In the genomic region with DNA sequence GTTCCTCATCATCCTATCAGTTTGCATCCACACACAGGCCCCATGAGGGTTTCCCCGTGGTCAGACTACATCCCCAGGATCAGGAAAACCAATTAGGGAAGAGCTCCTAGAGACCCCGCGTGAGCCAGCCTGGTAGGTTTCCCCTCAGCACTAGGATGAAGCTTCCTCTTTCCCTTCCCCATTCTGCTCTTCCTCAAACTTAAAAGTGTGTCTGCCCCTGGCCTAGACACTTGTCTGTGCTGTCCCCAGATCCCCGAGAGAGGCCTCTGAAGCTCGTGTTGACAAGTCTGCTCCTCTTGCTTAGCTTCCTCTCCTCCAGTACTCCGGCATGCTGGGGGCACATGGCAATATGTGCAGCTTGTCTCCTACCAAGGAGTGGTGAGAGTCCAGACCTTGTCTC, we compare ENCODE assay signal across 23 mouse cellular contexts. TPM values are rescaled to one million over a fixed set of nuclear protein-coding genes. Genes with fewer than 3 reads are reported as not detected.
A peak's percentile ranks its signal among the peaks of the same experiment; 100 is the strongest.
DNase-seq lines count a peak whose midpoint lies in the region; ATAC-seq and TF ChIP-seq lines count a peak whose summit lies in the region.
"Had no signal": no experiment of that assay in that cellular context is flagged by ENCODE, and none has a peak within 500 bp of the region (broad histone marks: within the 10 kb centered on the region; RNA-seq: fewer than 3 reads in every experiment).

No protein-coding gene starts in this region.

- no peak for DNase-seq in embryonic facial prominence, embryonic 10.5 days (ENCODE audit: low spot score)
- peak; percentile 34 for DNase-seq in lung, postnatal 25 days (ENCODE audit: low spot score)
- DNase-seq in lung, postnatal 0 days (ENCODE audit: low spot score) = no peak
- no peak for DNase-seq in kidney, adult 18-20 months
- DNase-seq in left cerebral cortex, postnatal 14 days (ENCODE audit: low spot score in 2 of 2) = no peak
- DNase-seq: cerebellum, adult 11 months; gastrocnemius, postnatal 25 days; lung, embryonic 14.5 days; thymus, adult 18-20 months had no signal

- H3K4me2 ChIP-seq in embryonic facial prominence, embryonic 13.5 days = no peak overlapping the region
- H3K4me2 ChIP-seq in lung, postnatal 0 days (replicated peaks; ENCODE audit: low read depth, low read length) = no peak overlapping the region
- H3K4me2 ChIP-seq: heart, embryonic 12.5 days; kidney, embryonic 15.5 days; lung, embryonic 14.5 days; midbrain, embryonic 12.5 days had no signal

- no peak for TF ChIP-seq POLR2A in bone marrow, adult 2 months (IDR thresholded peaks at IDR 0.05; ENCODE audit: borderline replicate concordance, control insufficient read depth, low read depth, low read length)

- peaks cover 17% of the 10 kb centered on the region for H3K4me1 ChIP-seq in embryonic facial prominence, embryonic 13.5 days
- H3K4me1 ChIP-seq in embryonic facial prominence, embryonic 10.5 days = peaks cover 19% of the 10 kb centered on the region
- H3K4me1 ChIP-seq in lung, postnatal 0 days (ENCODE audit: insufficient read depth, low read depth, low read length) = peaks cover 14% of the 10 kb centered on the region
- H3K4me1 ChIP-seq in bone marrow, adult 2 months (ENCODE audit: control insufficient read depth, insufficient read depth, low read length) = peaks cover 3% of the 10 kb centered on the region; the same call in 1 of the 2 replicates

- no peak overlapping the region for H3K27ac ChIP-seq in embryonic facial prominence, embryonic 13.5 days
- H3K27ac ChIP-seq in embryonic facial prominence, embryonic 10.5 days (replicated peaks) = no peak overlapping the region
- no peak overlapping the region for H3K27ac ChIP-seq in lung, postnatal 0 days (ENCODE audit: low read length)
- H3K27ac ChIP-seq in bone marrow, adult 2 months (ENCODE audit: control insufficient read depth, insufficient read depth, low read depth, low read length, poor library complexity) = peak overlapping the region; percentile 11; the same call in 1 of the 2 replicates
- H3K27ac ChIP-seq: hindbrain, embryonic 10.5 days; kidney, embryonic 15.5 days; midbrain, embryonic 12.5 days had no signal

- ATAC-seq in embryonic facial prominence, embryonic 13.5 days (ENCODE audit: insufficient number of reproducible peaks, insufficient read depth, low FRiP score, low TSS enrichment, low read depth) = no peak
- ATAC-seq in lung, postnatal 0 days = no peak
- peak; percentile 45 for ATAC-seq in megakaryocyte, adult 5-6 weeks (ENCODE audit: poor library complexity, severe bottlenecking)

- WGBS in embryonic facial prominence, embryonic 13.5 days = 88% methylated on average over 6 of the region's 6 CpGs
- 88% methylated on average over 6 of the region's 6 CpGs for WGBS in embryonic facial prominence, embryonic 10.5 days
- WGBS in lung, postnatal 0 days = 80% methylated on average over 6 of the region's 6 CpGs
- 28% methylated on average over 6 of the region's 6 CpGs for WGBS in bone marrow, adult 2 months

- TF ChIP-seq CTCF in lung, postnatal 0 days (IDR thresholded peaks at IDR 0.05) = no peak
- TF ChIP-seq CTCF in bone marrow, adult 2 months (IDR thresholded peaks at IDR 0.05; ENCODE audit: control insufficient read depth, insufficient read depth, low read length) = no peak

- H3K9ac ChIP-seq in embryonic facial prominence, embryonic 13.5 days = 0 out of 2 replicates have a peak overlapping the region, but pooled peaks have one; percentile 27
- H3K9ac ChIP-seq in lung, postnatal 0 days (replicated peaks; ENCODE audit: low read depth) = no peak overlapping the region
- H3K9ac ChIP-seq: heart, embryonic 12.5 days; kidney, embryonic 15.5 days; lung, embryonic 14.5 days; midbrain, embryonic 12.5 days had no signal

- intact Hi-C loops in left cerebral cortex, postnatal 14 days (cut with DNase I) = no loop called here

- no peak for TF ChIP-seq EP300 in lung, postnatal 0 days (IDR thresholded peaks at IDR 0.05)

- H3K27me3 ChIP-seq in embryonic facial prominence, embryonic 13.5 days = no peaks in the 10 kb centered on the region
- H3K27me3 ChIP-seq in embryonic facial prominence, embryonic 10.5 days (replicated peaks; ENCODE audit: low read depth, poor library complexity, severe bottlenecking) = no peaks in the 10 kb centered on the region
- H3K27me3 ChIP-seq in lung, postnatal 0 days (replicated peaks; ENCODE audit: insufficient read depth, low read length) = no peaks in the 10 kb centered on the region
- H3K27me3 ChIP-seq: heart, embryonic 12.5 days; kidney, embryonic 15.5 days; midbrain, embryonic 12.5 days had no signal

- H3K36me3 ChIP-seq in embryonic facial prominence, embryonic 13.5 days = peaks cover 66% of the 10 kb centered on the region
- peaks cover 72% of the 10 kb centered on the region for H3K36me3 ChIP-seq in embryonic facial prominence, embryonic 10.5 days (replicated peaks)
- H3K36me3 ChIP-seq in lung, postnatal 0 days (ENCODE audit: insufficient read depth, low read length) = peaks cover 20% of the 10 kb centered on the region

- H3K4me3 ChIP-seq in embryonic facial prominence, embryonic 13.5 days = no peak overlapping the region
- no peak overlapping the region for H3K4me3 ChIP-seq in embryonic facial prominence, embryonic 10.5 days
- no peak overlapping the region for H3K4me3 ChIP-seq in lung, postnatal 0 days (ENCODE audit: low read depth, low read length)
- H3K4me3 ChIP-seq in bone marrow, adult 2 months (replicated peaks; ENCODE audit: control insufficient read depth, low read depth, low read length) = no peak overlapping the region
- H3K4me3 ChIP-seq: heart, embryonic 12.5 days; hindbrain, embryonic 10.5 days; kidney, embryonic 15.5 days; midbrain, embryonic 12.5 days had no signal

- H3K9me3 ChIP-seq in embryonic facial prominence, embryonic 13.5 days = no peaks in the 10 kb centered on the region
- no peaks in the 10 kb centered on the region for H3K9me3 ChIP-seq in embryonic facial prominence, embryonic 10.5 days
- no peaks in the 10 kb centered on the region for H3K9me3 ChIP-seq in lung, postnatal 0 days (ENCODE audit: low read length)
- H3K9me3 ChIP-seq: heart, embryonic 12.5 days; hindbrain, embryonic 10.5 days; kidney, embryonic 15.5 days; midbrain, embryonic 12.5 days had no signal

RNA-seq across cellular contexts. Expression of a gene that starts 3.1 kb away (rescaled TPM):
- polyA plus RNA-seq in embryonic facial prominence, embryonic 13.5 days (2015; fragmentation: Nextera tagmentation; extraction: Ambion mirVana) = 21.9 and 25.0 TPM in 2 replicates
- polyA plus RNA-seq in embryonic facial prominence, embryonic 10.5 days (2016; fragmentation: Nextera tagmentation; extraction: Ambion mirVana) = 25.1 and 29.6 TPM in 2 replicates
- polyA plus RNA-seq in lung, postnatal 0 days (2015; fragmentation: Nextera tagmentation; extraction: Ambion mirVana) = 19.6 and 21.1 TPM in 2 replicates
- polyA plus RNA-seq in bone marrow, adult 2 months (2011; ENCODE audit: insufficient read depth, insufficient read length, low replicate concordance, missing spikeins) = 88.9 and 89.6 TPM in 2 replicates
- total RNA-seq in megakaryocyte, adult 5-6 weeks (2015) = 145 and 150 TPM in 2 replicates
- total RNA-seq in megakaryocyte, adult 5-6 weeks (2017) = 193 and 226 TPM in 2 replicates
- total RNA-seq in left cerebral cortex, postnatal 14 days (2021) = 100 to 1,000 TPM; 113 to 115 TPM

RNA-seq across cellular contexts. Expression of a gene that starts 9.6 kb away (rescaled TPM):
- polyA plus RNA-seq in embryonic facial prominence, embryonic 13.5 days (2015; fragmentation: Nextera tagmentation; extraction: Ambion mirVana) = not detected in 2 replicates
- polyA plus RNA-seq in embryonic facial prominence, embryonic 10.5 days (2016; fragmentation: Nextera tagmentation; extraction: Ambion mirVana) = not detected in 2 replicates
- not detected in 2 replicates for polyA plus RNA-seq in lung, postnatal 0 days (2015; fragmentation: Nextera tagmentation; extraction: Ambion mirVana)
- 9.2 and 42.2 TPM in 2 replicates for polyA plus RNA-seq in bone marrow, adult 2 months (2011; ENCODE audit: insufficient read depth, insufficient read length, low replicate concordance, missing spikeins)
- 0.60 TPM in 1 of 2 replicates, not detected in the other for total RNA-seq in megakaryocyte, adult 5-6 weeks (2015)
- total RNA-seq in megakaryocyte, adult 5-6 weeks (2017) = not detected in 2 replicates
- not detected for total RNA-seq in left cerebral cortex, postnatal 14 days (2021)
- total RNA-seq: ES-E14; gastrocnemius, postnatal 25 days; layer of hippocampus, adult 8-10 months; left cerebral cortex, postnatal 36 days had no signal
- polyA plus RNA-seq: embryonic facial prominence, embryonic 14.5 days; forebrain, embryonic 11.5 days; frontal cortex, adult 2 months; heart, embryonic 12.5 days; hindbrain, embryonic 10.5 days; kidney, embryonic 15.5 days; lung, embryonic 14.5 days; midbrain, embryonic 12.5 days had no signal

RNA-seq across cellular contexts. Expression of a gene that starts 19.8 kb away (rescaled TPM):
- 26.1 and 29.3 TPM in 2 replicates for polyA plus RNA-seq in embryonic facial prominence, embryonic 13.5 days (2015; fragmentation: Nextera tagmentation; extraction: Ambion mirVana)
- polyA plus RNA-seq in embryonic facial prominence, embryonic 10.5 days (2016; fragmentation: Nextera tagmentation; extraction: Ambion mirVana) = 33.1 and 33.4 TPM in 2 replicates
- 53.8 and 57.9 TPM in 2 replicates for polyA plus RNA-seq in lung, postnatal 0 days (2015; fragmentation: Nextera tagmentation; extraction: Ambion mirVana)
- polyA plus RNA-seq in bone marrow, adult 2 months (2011; ENCODE audit: insufficient read depth, insufficient read length, low replicate concordance, missing spikeins) = 0.81 and 4.2 TPM in 2 replicates
- total RNA-seq in megakaryocyte, adult 5-6 weeks (2015) = 4.3 and 7.3 TPM in 2 replicates
- total RNA-seq in megakaryocyte, adult 5-6 weeks (2017) = 4.7 and 6.1 TPM in 2 replicates
- total RNA-seq in left cerebral cortex, postnatal 14 days (2021) = 10 to 100 TPM; 11.9 to 13.0 TPM

RNA-seq across cellular contexts. Expression of a gene that starts 20.1 kb away (rescaled TPM):
- polyA plus RNA-seq in embryonic facial prominence, embryonic 13.5 days (2015; fragmentation: Nextera tagmentation; extraction: Ambion mirVana) = 1.5 and 2.6 TPM in 2 replicates
- polyA plus RNA-seq in embryonic facial prominence, embryonic 10.5 days (2016; fragmentation: Nextera tagmentation; extraction: Ambion mirVana) = 2.9 and 3.3 TPM in 2 replicates
- 9.5 and 12.3 TPM in 2 replicates for polyA plus RNA-seq in lung, postnatal 0 days (2015; fragmentation: Nextera tagmentation; extraction: Ambion mirVana)
- polyA plus RNA-seq in bone marrow, adult 2 months (2011; ENCODE audit: insufficient read depth, insufficient read length, low replicate concordance, missing spikeins) = 0.75 TPM in 1 of 2 replicates, not detected in the other
- total RNA-seq in megakaryocyte, adult 5-6 weeks (2015) = 1.4 and 1.9 TPM in 2 replicates
- total RNA-seq in megakaryocyte, adult 5-6 weeks (2017) = 0.51 and 0.77 TPM in 2 replicates
- total RNA-seq in left cerebral cortex, postnatal 14 days (2021) = under 1 TPM; 0.18 to 0.27 TPM
- total RNA-seq: adrenal gland, postnatal 25 days; gastrocnemius, postnatal 25 days; left cerebral cortex, postnatal 36 days had no signal

RNA-seq across cellular contexts. Expression of a gene that starts 29.0 kb away (rescaled TPM):
- polyA plus RNA-seq in embryonic facial prominence, embryonic 13.5 days (2015; fragmentation: Nextera tagmentation; extraction: Ambion mirVana) = 1.0 and 1.4 TPM in 2 replicates
- polyA plus RNA-seq in embryonic facial prominence, embryonic 10.5 days (2016; fragmentation: Nextera tagmentation; extraction: Ambion mirVana) = not detected in 2 replicates
- not detected in 2 replicates for polyA plus RNA-seq in lung, postnatal 0 days (2015; fragmentation: Nextera tagmentation; extraction: Ambion mirVana)
- not detected in 2 replicates for polyA plus RNA-seq in bone marrow, adult 2 months (2011; ENCODE audit: insufficient read depth, insufficient read length, low replicate concordance, missing spikeins)
- not detected in 2 replicates for total RNA-seq in megakaryocyte, adult 5-6 weeks (2015)
- total RNA-seq in megakaryocyte, adult 5-6 weeks (2017) = not detected in 2 replicates
- not detected for total RNA-seq in left cerebral cortex, postnatal 14 days (2021)
- total RNA-seq: ES-E14; gastrocnemius, postnatal 25 days; layer of hippocampus, adult 8-10 months; left cerebral cortex, postnatal 36 days had no signal
- polyA plus RNA-seq: embryonic facial prominence, embryonic 14.5 days; forebrain, embryonic 11.5 days; frontal cortex, adult 2 months; heart, embryonic 12.5 days; hindbrain, embryonic 10.5 days; kidney, embryonic 15.5 days; lung, embryonic 14.5 days; midbrain, embryonic 12.5 days had no signal
